Mouse (Mus musculus) forebrain, embryonic 13.5 days (tissue): Measurements from ENCODE around the gene Kbtbd13. TPM values are rescaled to one million over a fixed set of nuclear protein-coding genes. Genes with fewer than 3 reads are reported as not detected.

Experiments
- ATAC-seq: fragments of 200-750 bp; cut with Nextera tagmentation; 2 replicates; pipeline ENCODE4 v1.8.0; 2017
- H3K27ac ChIP-seq: fragments of 300-500 bp; sonication (generic); 2 replicates; pipeline ENCODE4 v1.5.1; 2015; ENCODE audit warnings: inconsistent platforms, mild to moderate bottlenecking, moderate library complexity
- H3K27me3 ChIP-seq: fragments of 300-500 bp; sonication (generic); 2 replicates; pipeline ENCODE4 v1.6.1; 2015; ENCODE audit warnings: mild to moderate bottlenecking, inconsistent platforms
- H3K36me3 ChIP-seq: fragments of 300-500 bp; sonication (generic); 2 replicates; pipeline ENCODE4 v1.6.1; 2015; ENCODE audit warnings: mild to moderate bottlenecking, inconsistent platforms; ENCODE audit not compliant: poor library complexity, severe bottlenecking
- H3K4me1 ChIP-seq: fragments of 300-500 bp; sonication (generic); 2 replicates; pipeline ENCODE4 v1.6.1; 2015; ENCODE audit warnings: inconsistent platforms
- H3K4me2 ChIP-seq: fragments of 300-500 bp; sonication (generic); 2 replicates; pipeline ENCODE4 v1.6.1; 2015; ENCODE audit warnings: inconsistent platforms, mild to moderate bottlenecking, moderate library complexity
- H3K4me3 ChIP-seq: fragments of 300-500 bp; sonication (generic); 2 replicates; pipeline ENCODE4 v1.5.1; 2015; ENCODE audit warnings: mild to moderate bottlenecking, inconsistent platforms
- H3K9ac ChIP-seq: fragments of 300-500 bp; sonication (generic); 2 replicates; pipeline ENCODE4 v1.6.1; 2015; ENCODE audit warnings: mild to moderate bottlenecking, inconsistent platforms
- H3K9me3 ChIP-seq: fragments of 300-500 bp; sonication (generic); replicated peaks from 2 replicates; pipeline ENCODE4 v1.6.1; 2016; ENCODE audit warnings: inconsistent platforms
- WGBS: fragments of 180-500 bp; shearing (Covaris S2); methylation state at CpG from one replicate; pipeline ENCODE4 v1.1.7; 2015; 5-methylcytosine and 5-hydroxymethylcytosine counted together
- polyA plus RNA-seq: library from polyadenylated mRNA; unstranded; fragments of >200 nt; fragmentation: Nextera tagmentation; extraction: Ambion mirVana; gene quantifications from 2 replicates; pipeline ENCODE4 v1.2.1, GENCODE M21; 2015

The Kbtbd13 gene
- polyA plus RNA-seq, 1 experiment from 2014 or later: 0.70 TPM

DNA sequence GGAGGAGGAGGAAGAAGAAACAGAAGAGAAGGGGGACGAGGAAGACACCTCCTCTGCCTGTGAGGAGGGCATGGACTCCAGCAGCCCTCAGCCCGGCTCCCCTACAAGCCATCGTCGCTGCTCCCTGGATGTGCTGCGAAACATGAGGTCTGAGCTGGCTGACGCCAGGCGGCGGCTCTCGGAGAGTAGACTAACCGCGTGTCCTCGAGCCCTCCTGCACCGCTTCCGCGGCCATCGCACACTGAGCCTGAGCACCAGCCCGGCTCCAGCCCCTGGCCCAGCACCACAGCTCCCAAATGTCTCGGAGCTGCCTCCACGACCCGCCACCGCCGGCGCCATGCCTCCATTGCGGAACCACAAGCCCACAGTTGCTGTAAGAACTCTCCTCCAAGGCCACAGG is 19.7 kb downstream of the Kbtbd13 start:
- Histone ChIP-seq H3K27ac (no peak overlapping the region), H3K4me3 (no peak overlapping the region), H3K9ac (no peak overlapping the region), H3K9me3 (no peaks in the 10 kb centered on the region), H3K27me3 (no peaks in the 10 kb centered on the region), H3K36me3 (peaks cover 16% of the 10 kb centered on the region), H3K4me2 (no peak overlapping the region), H3K4me1 (no peaks in the 10 kb centered on the region)
- 81% methylated on average over 24 of the region's 24 CpGs for WGBS
- no peak for ATAC-seq

DNA sequence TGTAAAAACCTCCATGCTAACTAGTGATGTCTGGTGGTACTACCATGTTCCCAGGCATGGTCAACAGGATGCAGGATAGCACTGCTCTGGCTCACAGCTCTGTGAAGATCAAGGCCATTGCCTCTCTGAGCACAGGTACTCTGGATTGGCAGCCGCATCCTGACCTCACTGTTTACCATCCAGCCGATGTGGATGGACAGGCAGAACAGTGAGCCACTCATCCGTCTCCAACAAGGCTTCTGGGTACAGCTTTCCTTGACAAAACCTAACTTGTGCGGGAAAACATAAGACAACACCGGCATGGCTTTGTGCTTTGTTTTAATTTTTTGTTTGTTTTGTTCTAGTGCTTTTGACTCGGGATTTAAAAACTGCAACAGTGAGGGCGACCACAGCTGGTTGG is 25.7 kb downstream of the Kbtbd13 start:
- H3K27me3 ChIP-seq: no peaks in the 10 kb centered on the region
- H3K27ac ChIP-seq: no peak overlapping the region
- no peaks in the 10 kb centered on the region for H3K9me3 ChIP-seq
- WGBS: 91% methylated on average over 7 of the region's 7 CpGs
- no peak for ATAC-seq
- no peak overlapping the region for H3K9ac ChIP-seq
- no peak overlapping the region for H3K4me2 ChIP-seq
- no peaks in the 10 kb centered on the region for H3K4me1 ChIP-seq
- peaks cover 36% of the 10 kb centered on the region for H3K36me3 ChIP-seq
- no peak overlapping the region for H3K4me3 ChIP-seq

- Histone ChIP-seq H3K27ac (no peak overlapping the region), H3K4me2 (no peak overlapping the region), H3K9ac (no peak overlapping the region), H3K27me3 (no peaks in the 10 kb centered on the region), H3K4me1 (no peaks in the 10 kb centered on the region), H3K36me3 (peaks cover 48% of the 10 kb centered on the region), H3K9me3 (no peaks in the 10 kb centered on the region), H3K4me3 (no peak overlapping the region)
- ATAC-seq: no peak
- 78% methylated on average over 9 of the region's 9 CpGs for WGBS
Observed at GRCm38 (mm10) chr9:65363684-65364083, 27.8 kb downstream of the Kbtbd13 start.

GRCm38 (mm10) chr9:65360641-65361448 is 30.6 kb downstream of the Kbtbd13 start, which contains the start of gene Ubap1l:
Gene Ubap1l (plus strand): TSS chr9:65361041.
- H3K4me3 ChIP-seq: no peak within 1 kb of the TSS
- H3K4me1 ChIP-seq: no peaks in the 10 kb centered on the region
- H3K9ac ChIP-seq: no peak within 1 kb of the TSS
- H3K9me3 ChIP-seq: no peaks in the 10 kb centered on the region
- no peak within 1 kb of the TSS for H3K4me2 ChIP-seq
- H3K27me3 ChIP-seq: no peaks in the 10 kb centered on the region
- H3K27ac ChIP-seq: no peak within 1 kb of the TSS
- peaks cover 72% of the 10 kb centered on the region for H3K36me3 ChIP-seq
- ATAC-seq: no peak
- 89% methylated on average over 16 of the region's 16 CpGs for WGBS

DNA sequence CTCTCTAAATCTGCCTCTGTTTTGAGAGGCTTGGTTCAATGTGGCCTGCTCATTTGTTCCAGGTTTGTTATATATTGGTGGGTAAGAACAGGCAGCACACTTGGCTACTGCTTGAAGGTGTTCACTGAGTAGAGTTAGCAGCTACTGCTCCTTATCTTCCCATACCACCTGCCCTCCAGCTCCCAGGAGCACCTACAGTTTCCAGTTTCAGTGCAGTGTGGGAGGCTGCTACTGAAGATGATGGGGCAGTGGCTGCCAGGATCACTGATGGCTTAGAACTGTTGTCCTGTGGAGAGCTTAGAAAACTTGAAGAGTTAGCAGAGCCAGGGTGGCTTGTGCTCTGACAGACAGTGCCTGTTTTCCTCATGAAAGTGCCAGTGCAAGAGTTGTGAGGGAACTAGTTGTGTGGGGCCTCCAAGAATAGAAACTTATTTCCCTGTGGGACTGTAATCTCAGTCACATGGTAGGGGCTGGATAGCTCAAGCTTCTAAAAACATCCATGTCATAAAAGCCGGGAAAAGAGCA is 32.4 kb downstream of the Kbtbd13 start:
- 94% methylated on average over 1 of the region's 1 CpGs for WGBS
- Histone ChIP-seq H3K36me3 (peaks cover 77% of the 10 kb centered on the region), H3K9me3 (no peaks in the 10 kb centered on the region), H3K4me1 (no peaks in the 10 kb centered on the region), H3K9ac (no peak overlapping the region), H3K4me2 (no peak overlapping the region), H3K4me3 (no peak overlapping the region), H3K27ac (no peak overlapping the region), H3K27me3 (no peaks in the 10 kb centered on the region)
- ATAC-seq: no peak

DNA sequence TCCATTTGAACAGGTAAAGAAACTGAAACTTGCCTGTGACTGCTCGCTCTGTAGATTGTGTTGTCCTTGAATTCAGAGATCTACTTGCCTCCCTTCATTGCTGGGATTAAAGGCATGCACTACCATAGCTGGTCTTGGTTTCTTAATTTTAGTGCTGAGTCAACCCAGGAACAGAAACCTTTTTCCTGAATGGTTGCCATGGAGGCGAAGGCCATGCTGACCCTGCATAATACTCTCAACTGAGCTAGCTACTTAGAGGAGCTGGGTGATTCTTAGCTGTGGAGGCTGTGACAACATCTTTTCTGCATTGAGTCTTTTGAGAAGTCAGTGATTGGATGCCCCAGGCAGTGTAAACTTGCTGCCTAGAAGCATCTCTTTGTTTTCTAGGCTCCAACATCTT is 34.5 kb downstream of the Kbtbd13 start:
- Histone ChIP-seq H3K4me1 (no peaks in the 10 kb centered on the region), H3K27ac (no peak overlapping the region), H3K4me3 (no peak overlapping the region), H3K9ac (no peak overlapping the region), H3K27me3 (no peaks in the 10 kb centered on the region), H3K9me3 (no peaks in the 10 kb centered on the region), H3K4me2 (no peak overlapping the region), H3K36me3 (peaks cover 73% of the 10 kb centered on the region)
- no peak for ATAC-seq
- 88% methylated on average over 2 of the region's 2 CpGs for whole genome bisulfite sequencing

DNA sequence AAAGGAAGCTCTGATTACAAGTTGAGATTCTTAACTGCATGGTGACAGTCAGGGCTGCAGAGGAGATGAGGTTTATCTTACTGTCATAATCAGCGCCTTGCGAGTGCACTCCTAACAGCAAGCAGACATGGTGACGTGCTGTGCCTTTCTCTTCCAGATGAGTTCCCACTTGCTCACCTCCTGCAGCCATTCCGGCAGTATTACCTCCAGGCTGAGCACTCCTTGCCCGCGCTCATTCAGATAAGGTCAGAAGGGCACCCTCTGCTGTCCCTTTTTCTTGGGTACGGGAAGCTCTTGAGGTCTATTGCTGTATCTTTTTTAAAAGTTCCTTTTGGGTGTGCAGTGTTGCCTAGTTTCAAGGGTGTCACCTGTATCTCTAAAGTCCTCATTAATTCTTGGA is 34.9 kb downstream of the Kbtbd13 start:
- no peaks in the 10 kb centered on the region for H3K27me3 ChIP-seq
- peaks cover 69% of the 10 kb centered on the region for H3K36me3 ChIP-seq
- no peak overlapping the region for H3K27ac ChIP-seq
- H3K9me3 ChIP-seq: no peaks in the 10 kb centered on the region
- no peak overlapping the region for H3K4me3 ChIP-seq
- WGBS: 91% methylated on average over 7 of the region's 7 CpGs
- ATAC-seq: no peak
- no peak overlapping the region for H3K9ac ChIP-seq
- no peak overlapping the region for H3K4me2 ChIP-seq
- no peaks in the 10 kb centered on the region for H3K4me1 ChIP-seq

- ATAC-seq: no peak
- H3K4me2 ChIP-seq: no peak overlapping the region
- WGBS: 90% methylated on average over 5 of the region's 5 CpGs
Observed at GRCm38 (mm10) chr9:65353251-65353650, 38.2 kb downstream of the Kbtbd13 start.

DNA sequence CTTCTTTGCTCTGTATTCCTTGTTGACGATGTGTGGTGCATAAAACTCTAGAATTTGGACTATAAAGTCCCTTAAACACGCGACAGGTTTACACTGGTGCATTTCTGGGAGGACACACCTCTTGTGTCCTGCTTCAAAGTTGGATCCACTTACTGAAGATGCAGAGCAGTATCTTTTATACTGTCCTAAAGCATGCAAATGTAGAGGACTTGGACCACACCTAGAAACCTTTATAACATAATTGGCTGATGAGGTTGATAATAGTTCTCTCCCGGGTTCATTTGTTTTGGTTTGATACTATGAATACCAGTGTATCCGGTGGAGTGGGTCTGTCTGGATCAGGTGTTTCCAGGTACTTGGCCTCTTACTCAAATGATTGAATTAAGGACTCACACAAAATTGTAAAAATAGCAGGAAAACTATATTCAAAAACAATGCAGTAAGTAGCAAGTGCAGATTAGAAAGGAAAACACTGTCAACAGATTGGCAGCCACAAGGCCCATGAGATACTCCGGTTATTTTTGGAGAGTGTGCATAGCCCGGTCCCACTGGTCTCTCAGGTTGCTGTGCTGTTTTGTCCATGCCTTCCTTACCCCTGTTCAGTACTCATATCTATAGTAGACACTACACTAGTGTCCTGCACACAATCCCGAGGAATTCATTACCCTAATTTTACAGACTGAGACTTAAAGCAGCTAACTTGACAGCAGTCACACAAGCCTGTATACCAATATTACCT is 44.2 kb downstream of the Kbtbd13 start:
- Histone ChIP-seq H3K4me2 (peak overlapping the region; percentile 98), H3K36me3 (no peaks in the 10 kb centered on the region), H3K27me3 (no peaks in the 10 kb centered on the region), H3K9ac (peak overlapping the region; percentile 93), H3K4me1 (peaks cover 20% of the 10 kb centered on the region), H3K9me3 (no peaks in the 10 kb centered on the region), H3K27ac (peak overlapping the region; percentile 95; the same call in 1 of the 2 replicates), H3K4me3 (peak overlapping the region; percentile 90)
- 51% methylated on average over 8 of the region's 8 CpGs for WGBS
- ATAC-seq: no peak

More at GRCm38 (mm10) chr9:65353251-65353650, 38.2 kb downstream of the Kbtbd13 start:
- Histone ChIP-seq H3K27me3 (no peaks in the 10 kb centered on the region), H3K4me3 (no peak overlapping the region), H3K36me3 (peaks cover 38% of the 10 kb centered on the region), H3K9ac (no peak overlapping the region), H3K27ac (no peak overlapping the region), H3K4me1 (peaks cover 5% of the 10 kb centered on the region), H3K9me3 (no peaks in the 10 kb centered on the region)

DNA sequence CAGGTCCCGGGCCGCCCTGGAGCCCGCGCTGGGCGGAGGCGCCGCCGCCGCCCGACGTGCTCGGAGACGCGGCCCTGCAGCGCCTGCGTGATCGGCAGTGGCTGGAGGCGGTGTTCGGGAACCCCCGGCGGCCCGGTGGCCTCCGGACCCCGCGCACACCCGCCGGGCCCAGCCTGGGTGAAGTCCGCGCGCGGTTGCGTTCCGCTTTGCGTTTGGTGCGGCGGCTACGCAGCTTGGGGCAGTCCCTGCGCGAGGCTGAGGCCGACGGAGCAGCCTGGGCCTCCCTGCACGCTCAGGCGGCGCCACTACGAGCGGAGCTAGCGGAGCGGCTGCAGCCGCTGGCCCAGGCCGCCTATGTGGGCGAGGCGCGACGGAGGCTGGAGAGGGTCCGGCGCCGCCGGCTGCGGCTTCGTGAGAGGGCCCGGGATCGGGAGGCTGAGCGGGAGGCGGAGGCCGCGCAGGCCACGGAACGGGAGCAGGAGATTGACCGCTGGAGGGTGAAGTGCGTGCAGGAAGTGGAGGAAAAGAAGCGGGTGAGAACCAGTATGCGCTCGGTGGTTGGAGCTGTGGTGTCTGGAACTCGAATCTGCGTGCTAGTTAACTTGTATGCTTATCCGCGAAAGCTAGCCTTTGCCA is 44.9 kb downstream of the Kbtbd13 start:
- Histone ChIP-seq H3K4me1 (peaks cover 20% of the 10 kb centered on the region), H3K4me3 (peak overlapping the region; percentile 90), H3K27ac (peak overlapping the region; percentile 95), H3K27me3 (no peaks in the 10 kb centered on the region), H3K36me3 (no peaks in the 10 kb centered on the region), H3K9ac (peak overlapping the region; percentile 93), H3K4me2 (peak overlapping the region; percentile 98), H3K9me3 (no peaks in the 10 kb centered on the region)
- under 1% methylated on average over 57 of the region's 77 CpGs for WGBS
- peak; percentile 73 for ATAC-seq

- peaks cover 20% of the 10 kb centered on the region for H3K4me1 ChIP-seq
- H3K27me3 ChIP-seq: no peaks in the 10 kb centered on the region
- H3K9me3 ChIP-seq: no peaks in the 10 kb centered on the region
- H3K27ac ChIP-seq: peak within 1 kb of the TSS; percentile 95
- peak; percentile 99 for ATAC-seq
- H3K4me2 ChIP-seq: peak within 1 kb of the TSS; percentile 98
- H3K9ac ChIP-seq: peak within 1 kb of the TSS; percentile 93
- no peaks in the 10 kb centered on the region for H3K36me3 ChIP-seq
- 1% methylated on average over 55 of the region's 59 CpGs for WGBS
- peak within 1 kb of the TSS; percentile 90 for H3K4me3 ChIP-seq
Observed at GRCm38 (mm10) chr9:65345854-65346475, 45.5 kb downstream of the Kbtbd13 start, which contains the start of gene Pdcd7. Gene Pdcd7 (plus strand): TSS chr9:65346104.
